In the genomic region with DNA sequence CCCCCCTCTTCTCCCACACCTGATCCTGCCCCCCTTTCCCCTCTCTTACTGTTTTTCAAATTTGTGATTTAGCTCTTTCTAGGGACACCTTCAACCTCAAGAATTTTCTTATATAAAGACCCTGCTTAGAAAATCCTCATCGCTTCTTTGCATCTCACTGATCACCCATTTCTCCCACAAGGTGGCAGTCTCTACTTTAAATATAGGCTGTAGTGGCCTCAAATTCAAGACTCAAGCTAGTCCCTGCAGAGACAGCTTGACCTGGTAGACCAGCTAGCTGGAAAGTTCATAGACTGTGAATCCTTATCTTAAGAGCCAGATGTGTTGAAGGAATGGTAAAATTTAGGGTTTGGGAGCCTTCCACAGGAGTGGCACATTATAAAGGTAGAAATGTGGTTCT, we compare ENCODE assay signal across 9 mouse cellular contexts. TPM values are rescaled to one million over a fixed set of nuclear protein-coding genes. Genes with fewer than 3 reads are reported as not detected.
A peak's percentile ranks its signal among the peaks of the same experiment; 100 is the strongest.
DNase-seq lines count a peak whose midpoint lies in the region; ATAC-seq and TF ChIP-seq lines count a peak whose summit lies in the region.
"Had no signal": no experiment of that assay in that cellular context is flagged by ENCODE, and none has a peak within 500 bp of the region (broad histone marks: within the 10 kb centered on the region; RNA-seq: fewer than 3 reads in every experiment).

No protein-coding gene starts in this region.

- H3K27ac ChIP-seq in heart, postnatal 0 days (ENCODE audit: low read depth) = no peak overlapping the region
- H3K27ac ChIP-seq: hindbrain, embryonic 15.5 days had no signal

- H3K4me1 ChIP-seq in heart, postnatal 0 days (ENCODE audit: control insufficient read depth, insufficient read depth) = no peaks in the 10 kb centered on the region
- H3K4me1 ChIP-seq: hindbrain, embryonic 15.5 days had no signal

- intact Hi-C loops in heart, postnatal 25 days (cut with DNase I) = loop anchor here (5.0 to 10.0 kb wide), 2 partner anchors 50 to 218 kb away; no protein-coding TSS in a partner anchor
- intact Hi-C loops in gastrocnemius, postnatal 14 days (cut with DNase I; ENCODE audit: low total_unique reads) = loop anchor here (5.0 kb wide), 1 partner anchor 95 kb away; no protein-coding TSS in a partner anchor

- no peaks in the 10 kb centered on the region for H3K27me3 ChIP-seq in heart, postnatal 0 days (ENCODE audit: control insufficient read depth, insufficient read depth, low read length)
- H3K27me3 ChIP-seq: hindbrain, embryonic 15.5 days had no signal

- H3K4me2 ChIP-seq in heart, postnatal 0 days (ENCODE audit: low read depth, low read length) = no peak overlapping the region
- H3K4me2 ChIP-seq: hindbrain, embryonic 15.5 days had no signal

- H3K9me3 ChIP-seq in heart, postnatal 0 days (replicated peaks; ENCODE audit: control insufficient read depth, low read length) = no peaks in the 10 kb centered on the region
- H3K9me3 ChIP-seq: hindbrain, embryonic 15.5 days had no signal

- no peak for ATAC-seq in heart, postnatal 0 days (ENCODE audit: insufficient read depth, low read depth)

- TF ChIP-seq CTCF in heart, postnatal 0 days (IDR thresholded peaks at IDR 0.05; ENCODE audit: low read depth) = peak; percentile 59

- WGBS in heart, postnatal 0 days = 34% methylated on average over 1 of the region's 1 CpGs

- TF ChIP-seq EP300 in heart, postnatal 0 days (IDR thresholded peaks at IDR 0.05; ENCODE audit: low read depth) = no peak

- DNase-seq in heart, postnatal 0 days (ENCODE audit: low spot score) = peak; percentile 61
- no peak for DNase-seq in heart, postnatal 25 days (ENCODE audit: low spot score)
- DNase-seq in thymus, postnatal 0 days (ENCODE audit: low spot score) = peak; percentile 62
- DNase-seq in thymus, adult 18-20 months = no peak
- peak; percentile 64 for DNase-seq in embryo, embryonic 10 days (ENCODE audit: low spot score)
- peak; percentile 58 for DNase-seq in layer of hippocampus, adult 11-12 months (ENCODE audit: low spot score)
- peak; percentile 29 for DNase-seq in right cerebral cortex, postnatal 14 days
- no peak for DNase-seq in gastrocnemius, postnatal 14 days

- no peak overlapping the region for H3K9ac ChIP-seq in heart, postnatal 0 days (replicated peaks; ENCODE audit: low read depth, low read length)
- H3K9ac ChIP-seq: hindbrain, embryonic 15.5 days had no signal

- H3K36me3 ChIP-seq in heart, postnatal 0 days (replicated peaks; ENCODE audit: control insufficient read depth, insufficient read depth, low read length) = no peaks in the 10 kb centered on the region
- H3K36me3 ChIP-seq: hindbrain, embryonic 15.5 days had no signal

- H3K4me3 ChIP-seq in heart, postnatal 0 days (ENCODE audit: low read depth, low read length) = no peak overlapping the region
- H3K4me3 ChIP-seq: hindbrain, embryonic 15.5 days had no signal

RNA-seq across cellular contexts. Expression of a gene that starts 20.6 kb away (rescaled TPM):
- not detected in 2 replicates for total RNA-seq in heart, postnatal 0 days (2014; rRNA removed; ENCODE audit: low replicate concordance)
- polyA plus RNA-seq in heart, postnatal 0 days (2015; fragmentation: Nextera tagmentation; extraction: Ambion mirVana) = not detected in 2 replicates
- 1 to 10 TPM; 5.8 to 9.1 TPM for total RNA-seq in heart, postnatal 25 days (2021)
- polyA plus RNA-seq in thymus, postnatal 0 days (2015; fragmentation: Nextera tagmentation; extraction: Ambion mirVana) = 0.53 and 0.73 TPM in 2 replicates
- 1 to 10 TPM; 5.1 to 5.2 TPM for total RNA-seq in gastrocnemius, postnatal 14 days (2021)
- polyA plus RNA-seq: hindbrain, embryonic 15.5 days had no signal

RNA-seq across cellular contexts. Expression of a gene that starts 24.0 kb away (rescaled TPM):
- 17.2 and 19.6 TPM in 2 replicates for total RNA-seq in heart, postnatal 0 days (2014; rRNA removed; ENCODE audit: low replicate concordance)
- polyA plus RNA-seq in heart, postnatal 0 days (2015; fragmentation: Nextera tagmentation; extraction: Ambion mirVana) = 12.9 and 13.1 TPM in 2 replicates
- 1 to 10 TPM; 7.9 to 8.5 TPM for total RNA-seq in heart, postnatal 25 days (2021)
- 4.6 and 5.0 TPM in 2 replicates for polyA plus RNA-seq in thymus, postnatal 0 days (2015; fragmentation: Nextera tagmentation; extraction: Ambion mirVana)
- 1 to 10 TPM; 5.6 to 6.2 TPM for total RNA-seq in gastrocnemius, postnatal 14 days (2021)

Comparison
In these comparisons a context has a peak if more than half of its experiments do, and no peak if none do; other contexts are left out.
1. DNase-seq: peak in heart, postnatal 0 days (single experiment), thymus, postnatal 0 days (single experiment), embryo, embryonic 10 days (single experiment), layer of hippocampus, adult 11-12 months (single experiment) and right cerebral cortex, postnatal 14 days (single experiment); none in heart, postnatal 25 days (single experiment), thymus, adult 18-20 months (0 of 2) and gastrocnemius, postnatal 14 days (single experiment).